Mouse (Mus musculus) E14TG2a.4 (cell line): ENCODE measurements around the gene Zscan4e.
"Not testable (repeated sequence)": the region's sequence is repeated elsewhere in the genome, so short reads cannot be mapped to it uniquely, and the experiment has no call there.

Experiments used
- H3K27me3 ChIP-seq: 2 replicates; pipeline ENCODE4 v1.6.1; 2014; ENCODE audit warnings: low read length, control low read depth; ENCODE audit not compliant: insufficient read depth
- H3K36me3 ChIP-seq: 2 replicates; pipeline ENCODE4 v1.6.1; 2014; ENCODE audit warnings: low read length, control low read depth; ENCODE audit not compliant: insufficient read depth
- H3K4me1 ChIP-seq: replicated peaks from 2 replicates; pipeline ENCODE4 v1.6.1; 2014; ENCODE audit warnings: low read depth, low read length, control low read depth
- H3K4me3 ChIP-seq: replicated peaks from 2 replicates; pipeline ENCODE4 v1.5.1; 2014; ENCODE audit warnings: mild to moderate bottlenecking, low read length
- H3K9me3 ChIP-seq: 2 replicates; pipeline ENCODE4 v1.6.1; 2014; ENCODE audit warnings: low read length, control low read depth

The Zscan4e gene

DNA sequence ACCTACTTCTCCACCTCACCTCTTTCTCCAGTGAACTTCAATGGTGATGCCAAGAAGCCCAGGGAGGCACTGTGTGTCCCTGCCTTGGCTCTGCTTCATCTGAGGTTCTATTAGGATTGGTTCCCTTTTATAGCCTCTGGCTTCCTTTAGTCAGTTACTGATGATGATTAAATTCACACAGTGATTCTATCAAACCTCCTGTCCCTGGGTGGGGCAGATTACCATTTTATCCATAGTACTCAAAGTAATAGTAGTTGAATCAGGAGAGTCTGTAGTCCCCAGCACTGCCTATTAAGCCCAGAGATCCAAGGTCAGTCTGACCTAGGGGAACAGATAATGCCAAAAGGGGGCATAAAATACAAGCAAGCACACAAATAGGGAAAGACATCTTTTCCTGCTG lies at the start of gene Zscan4e:
Gene Zscan4e (minus strand): TSS at position 101 of the 400 bp plus-strand sequence.
- H3K9me3 ChIP-seq, H3K27me3 ChIP-seq, H3K36me3 ChIP-seq, H3K4me1 ChIP-seq, H3K4me3 ChIP-seq: not testable (repeated sequence)
